Mouse (Mus musculus) retina, postnatal 1 day (tissue): ENCODE measurements at regions not wholly inside any gene's neighbourhood (a gene's known extent, or its start where the extent isn't known, plus 50 kb on each side); places are given as distances from the start of the nearest gene placed in this dataset.
"Not testable (repeated sequence)": the region's sequence is repeated elsewhere in the genome, so short reads cannot be mapped to it uniquely, and the experiment has no call there.

Experiments
- DNase-seq: peaks from one replicate; pipeline ENCODE4 v3.0.0-alpha.2; 2012

GRCm38 (mm10) chr2:84042793-84043192, 52.4 kb downstream of the Gm13691 start:
- DNase-seq: no peak

- no peak for DNase-seq
Observed at GRCm38 (mm10) chr2:84048398-84049140, 58.2 kb downstream of the Gm13691 start.

GRCm38 (mm10) chr2:84051883-84052331, 61.6 kb downstream of the Gm13691 start:
- no peak for DNase-seq

GRCm38 (mm10) chr2:84059246-84059645, 68.9 kb downstream of the Gm13691 start:
- DNase-seq: no peak

GRCm38 (mm10) chr2:84061221-84061620, 70.9 kb downstream of the Gm13691 start:
- DNase-seq: no peak

GRCm38 (mm10) chr2:84064371-84064770, 74.0 kb downstream of the Gm13691 start:
- DNase-seq: no peak

GRCm38 (mm10) chr2:84065061-84065460, 74.7 kb downstream of the Gm13691 start:
- no peak for DNase-seq

- DNase-seq: no peak
Observed at GRCm38 (mm10) chr2:84065749-84066148, 75.4 kb downstream of the Gm13691 start.

GRCm38 (mm10) chr2:84066151-84066693, 75.9 kb downstream of the Gm13691 start:
- no peak for DNase-seq

GRCm38 (mm10) chr2:84066785-84067526, 76.6 kb downstream of the Gm13691 start:
- DNase-seq: no peak

- no peak for DNase-seq
Observed at GRCm38 (mm10) chr2:84068617-84069016, 78.3 kb downstream of the Gm13691 start.

- DNase-seq: not testable (repeated sequence)
Observed at GRCm38 (mm10) chr2:84069411-84069810, 79.1 kb downstream of the Gm13691 start.

GRCm38 (mm10) chr2:84072881-84073583, 82.7 kb downstream of the Gm13691 start:
- DNase-seq: no peak

GRCm38 (mm10) chr2:84075944-84076343, 85.6 kb downstream of the Gm13691 start:
- DNase-seq: no peak

GRCm38 (mm10) chr2:84079284-84079683, 88.9 kb downstream of the Gm13691 start:
- no peak for DNase-seq

- DNase-seq: no peak
Observed at GRCm38 (mm10) chr2:84080228-84080627, 89.9 kb downstream of the Gm13691 start.

GRCm38 (mm10) chr2:84094751-84095150, 104.4 kb downstream of the Gm13691 start:
- no peak for DNase-seq

GRCm38 (mm10) chr2:84098746-84099145, 108.4 kb downstream of the Gm13691 start:
- no peak for DNase-seq

- DNase-seq: no peak
Observed at GRCm38 (mm10) chr2:84113562-84113961, 123.2 kb downstream of the Gm13691 start.

- no peak for DNase-seq
Observed at GRCm38 (mm10) chr2:84119839-84120238, 129.5 kb downstream of the Gm13691 start.

- no peak for DNase-seq
Observed at GRCm38 (mm10) chr2:84127586-84127985, 137.2 kb downstream of the Gm13691 start.

- no peak for DNase-seq
Observed at GRCm38 (mm10) chr2:84161742-84162141, 171.4 kb downstream of the Gm13691 start.

GRCm38 (mm10) chr2:84173450-84173849, 183.1 kb downstream of the Gm13691 start:
- no peak for DNase-seq
